Mouse (Mus musculus): ENCODE measurements around the gene Fkbpl.

GRCm38 (mm10) chr17:34652985-34653384 is 8.4 kb downstream of the Fkbpl start:
- no peak for TF ChIP-seq CTCF (IDR thresholded peaks at IDR 0.05; ENCODE audit: low read depth)
- no peak for TF ChIP-seq EP300 (IDR thresholded peaks at IDR 0.05; ENCODE audit: low read depth)

Data from liver, postnatal 0 days (tissue).